Mouse (Mus musculus): ENCODE data around the gene Atp13a4. TPM values are rescaled to one million over a fixed set of nuclear protein-coding genes. Genes with fewer than 3 reads are reported as not detected.

Atp13a4 gene
- polyA plus RNA-seq, 1 experiment: 0.01 TPM

- H3K4me3 ChIP-seq: no peak overlapping the region
- no peaks in the 10 kb centered on the region for H3K79me2 ChIP-seq (ENCODE audit: control insufficient read depth, insufficient read depth)
- peak overlapping the region; percentile 21 for H3K4me2 ChIP-seq (ENCODE audit: low read depth)
- TF ChIP-seq POLR2AphosphoS2 (IDR thresholded peaks at IDR 0.05; ENCODE audit: insufficient read length, low read depth) (no peak), USF1 (IDR thresholded peaks at IDR 0.05; ENCODE audit: low read depth) (no peak)
- no peaks in the 10 kb centered on the region for H3K36me3 ChIP-seq (ENCODE audit: control insufficient read depth, insufficient read depth)
- no peak overlapping the region for H3ac ChIP-seq (ENCODE audit: control insufficient read depth, insufficient read length)
- H3K27me3 ChIP-seq (ENCODE audit: control insufficient read depth, insufficient read depth, insufficient read length): no peaks in the 10 kb centered on the region
Measured at GRCm38 (mm10) chr16:29527085-29527484, 17.6 kb downstream of the Atp13a4 start.

DNA sequence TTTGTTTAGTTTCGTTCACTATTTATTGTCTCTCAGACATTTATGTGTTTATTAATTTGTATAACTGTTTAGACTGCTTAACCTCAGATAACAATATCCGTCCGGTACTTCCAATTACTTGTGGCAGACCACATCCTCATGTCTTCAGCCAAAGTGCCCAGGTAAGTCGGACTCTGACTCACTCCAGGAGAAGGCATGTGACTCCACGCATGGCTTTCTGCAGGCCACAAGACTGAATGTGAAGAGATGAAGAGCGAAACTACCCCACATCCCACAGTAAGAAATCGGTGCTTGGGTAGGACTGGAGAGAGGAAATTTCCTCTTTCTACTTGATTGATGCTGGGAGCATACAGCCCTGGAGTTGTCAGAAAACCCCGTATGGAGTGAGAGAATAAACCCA is 18.1 kb downstream of the Atp13a4 start:
- H3K36me3 ChIP-seq (ENCODE audit: control insufficient read depth, insufficient read depth): no peaks in the 10 kb centered on the region
- no peak overlapping the region for H3ac ChIP-seq (ENCODE audit: control insufficient read depth, insufficient read length)
- H3K4me2 ChIP-seq (ENCODE audit: low read depth): no peak overlapping the region
- H3K27me3 ChIP-seq (ENCODE audit: control insufficient read depth, insufficient read depth, insufficient read length): no peaks in the 10 kb centered on the region
- no peaks in the 10 kb centered on the region for H3K79me2 ChIP-seq (ENCODE audit: control insufficient read depth, insufficient read depth)
- no peak overlapping the region for H3K4me3 ChIP-seq
- no peak for TF ChIP-seq CEBPB (IDR thresholded peaks at IDR 0.05; ENCODE audit: insufficient read depth, poor library complexity, severe bottlenecking)
- no peak for TF ChIP-seq POLR2AphosphoS2 (IDR thresholded peaks at IDR 0.05; ENCODE audit: insufficient read length, low read depth)

DNA sequence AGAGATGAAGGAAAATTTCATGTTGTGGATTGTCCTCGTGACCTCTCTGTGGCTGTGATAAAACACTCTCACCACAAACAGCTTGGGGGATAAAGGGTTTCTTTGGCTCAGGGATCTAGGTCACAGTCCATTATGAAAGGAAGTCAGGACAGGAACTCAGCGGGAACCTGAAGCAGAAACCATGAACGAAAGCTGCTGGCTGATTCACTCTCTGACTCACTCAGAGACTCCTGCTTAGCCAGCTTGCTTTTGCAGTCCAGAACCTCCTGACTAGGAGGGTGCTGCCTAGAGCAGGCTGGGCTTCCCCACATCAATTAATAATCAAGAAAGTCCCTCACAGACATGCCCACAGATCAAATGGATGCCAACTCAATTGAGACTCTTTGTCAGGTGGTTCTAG is 32.2 kb downstream of the Atp13a4 start:
- no peaks in the 10 kb centered on the region for H3K79me2 ChIP-seq (ENCODE audit: control insufficient read depth, insufficient read depth)
- H3K27me3 ChIP-seq (ENCODE audit: control insufficient read depth, insufficient read depth, insufficient read length): no peaks in the 10 kb centered on the region
- no peak overlapping the region for H3K4me2 ChIP-seq (ENCODE audit: low read depth)
- H3K36me3 ChIP-seq (ENCODE audit: control insufficient read depth, insufficient read depth): no peaks in the 10 kb centered on the region
- no peak overlapping the region for H3ac ChIP-seq (ENCODE audit: control insufficient read depth, insufficient read length)
- TF ChIP-seq MAX (IDR thresholded peaks at IDR 0.05; ENCODE audit: low read depth) (no peak), POLR2AphosphoS2 (IDR thresholded peaks at IDR 0.05; ENCODE audit: insufficient read length, low read depth) (no peak), TCF12 (IDR thresholded peaks at IDR 0.05; ENCODE audit: insufficient read depth, poor library complexity, severe bottlenecking) (no peak), POLR2A (IDR thresholded peaks at IDR 0.05; ENCODE audit: insufficient read length, low read depth) (no peak), REST (IDR thresholded peaks at IDR 0.05; ENCODE audit: insufficient read depth, insufficient read length) (no peak), CEBPB (IDR thresholded peaks at IDR 0.05; ENCODE audit: insufficient read depth, poor library complexity, severe bottlenecking) (no peak), TCF3 (IDR thresholded peaks at IDR 0.05; ENCODE audit: insufficient read length, low read depth) (no peak), MYOD1 (IDR thresholded peaks at IDR 0.05; ENCODE audit: control insufficient read depth in 1 of 3, insufficient read length in 2 of 3, low read depth in 2 of 3) (no peak), MYOG (IDR thresholded peaks at IDR 0.05; ENCODE audit: control insufficient read depth in 1 of 3, insufficient read depth in 1 of 3, insufficient read length in 2 of 3, low read depth in 2 of 3) (no peak), E2F4 (IDR thresholded peaks at IDR 0.05; ENCODE audit: insufficient read depth) (no peak)
- no peak overlapping the region for H3K4me3 ChIP-seq

DNA sequence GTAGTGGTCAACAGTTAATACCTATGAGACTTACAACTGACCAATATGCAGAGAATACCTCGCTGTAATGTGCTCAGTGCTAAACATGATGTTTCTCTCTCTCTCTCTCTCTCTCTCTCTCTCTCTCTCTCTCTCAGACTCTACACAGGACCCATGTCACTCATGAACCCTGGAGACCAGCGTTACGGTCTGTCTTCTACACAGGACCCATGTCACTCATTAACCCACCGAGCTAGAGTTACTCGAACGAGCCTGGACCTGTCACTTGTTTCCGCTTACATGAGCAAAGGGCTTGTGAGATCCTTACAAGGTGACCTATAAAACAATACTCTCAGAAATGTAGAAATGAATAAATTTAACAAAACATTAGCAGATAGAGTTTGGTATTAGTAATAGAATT is 33.9 kb downstream of the Atp13a4 start:
- no peak overlapping the region for H3ac ChIP-seq (ENCODE audit: control insufficient read depth, insufficient read length)

GRCm38 (mm10) chr16:29509881-29510280 is 34.8 kb downstream of the Atp13a4 start:
- H3ac ChIP-seq (ENCODE audit: control insufficient read depth, insufficient read length): no peak overlapping the region
- no peak for TF ChIP-seq POLR2A (IDR thresholded peaks at IDR 0.05; ENCODE audit: insufficient read length, low read depth)
- TF ChIP-seq SRF (IDR thresholded peaks at IDR 0.05; ENCODE audit: control insufficient read depth, insufficient read length, low read depth): no peak
- TF ChIP-seq CEBPB (IDR thresholded peaks at IDR 0.05; ENCODE audit: insufficient read depth, poor library complexity, severe bottlenecking): no peak
- TF ChIP-seq MYOG (IDR thresholded peaks at IDR 0.05; ENCODE audit: control insufficient read depth in 1 of 3, insufficient read depth in 1 of 3, insufficient read length in 2 of 3, low read depth in 2 of 3): no peak
- TF ChIP-seq REST (IDR thresholded peaks at IDR 0.05; ENCODE audit: insufficient read depth, insufficient read length): no peak
- TF ChIP-seq TCF12 (IDR thresholded peaks at IDR 0.05; ENCODE audit: insufficient read depth, poor library complexity, severe bottlenecking): no peak
- no peak overlapping the region for H3K4me3 ChIP-seq
- no peaks in the 10 kb centered on the region for H3K79me2 ChIP-seq (ENCODE audit: control insufficient read depth, insufficient read depth)
- no peaks in the 10 kb centered on the region for H3K27me3 ChIP-seq (ENCODE audit: control insufficient read depth, insufficient read depth, insufficient read length)
- no peak overlapping the region for H3K4me2 ChIP-seq (ENCODE audit: low read depth)
- no peaks in the 10 kb centered on the region for H3K36me3 ChIP-seq (ENCODE audit: control insufficient read depth, insufficient read depth)

More for the DNA sequence above, 33.9 kb downstream of the Atp13a4 start:
- Histone ChIP-seq H3K36me3 (ENCODE audit: control insufficient read depth, insufficient read depth) (no peaks in the 10 kb centered on the region), H3K4me3 (no peak overlapping the region), H3K79me2 (ENCODE audit: control insufficient read depth, insufficient read depth) (no peaks in the 10 kb centered on the region), H3K4me2 (ENCODE audit: low read depth) (no peak overlapping the region), H3K27me3 (ENCODE audit: control insufficient read depth, insufficient read depth, insufficient read length) (no peaks in the 10 kb centered on the region)
- TF ChIP-seq MAX (IDR thresholded peaks at IDR 0.05; ENCODE audit: low read depth): no peak
- TF ChIP-seq USF1 (IDR thresholded peaks at IDR 0.05; ENCODE audit: low read depth): no peak
- no peak for TF ChIP-seq POLR2AphosphoS2 (IDR thresholded peaks at IDR 0.05; ENCODE audit: insufficient read length, low read depth)
- no peak for TF ChIP-seq CEBPB (IDR thresholded peaks at IDR 0.05; ENCODE audit: insufficient read depth, poor library complexity, severe bottlenecking)
- no peak for TF ChIP-seq E2F4 (IDR thresholded peaks at IDR 0.05; ENCODE audit: insufficient read depth)
- no peak for TF ChIP-seq REST (IDR thresholded peaks at IDR 0.05; ENCODE audit: insufficient read depth, insufficient read length)
- no peak for TF ChIP-seq TCF3 (IDR thresholded peaks at IDR 0.05; ENCODE audit: insufficient read length, low read depth)
- no peak for TF ChIP-seq POLR2A (IDR thresholded peaks at IDR 0.05; ENCODE audit: insufficient read length, low read depth)
- no peak for TF ChIP-seq MYOG (IDR thresholded peaks at IDR 0.05; ENCODE audit: control insufficient read depth in 1 of 3, insufficient read depth in 1 of 3, insufficient read length in 2 of 3, low read depth in 2 of 3)
- no peak for TF ChIP-seq MYOD1 (IDR thresholded peaks at IDR 0.05; ENCODE audit: control insufficient read depth in 1 of 3, insufficient read length in 2 of 3, low read depth in 2 of 3)
- no peak for TF ChIP-seq TCF12 (IDR thresholded peaks at IDR 0.05; ENCODE audit: insufficient read depth, poor library complexity, severe bottlenecking)
